Mouse (Mus musculus) CD4-positive helper T cell, adult 2 months (primary cell): ENCODE measurements at regions not wholly inside any gene's neighbourhood (a gene's known extent, or its start where the extent isn't known, plus 50 kb on each side); places are given as distances from the start of the nearest gene placed in this dataset.
A peak's percentile ranks its signal among the peaks of the same experiment; 100 is the strongest.

Source experiments
- DNase-seq: peaks from one replicate; pipeline ENCODE4 v3.0.0-alpha.2; 2012; ENCODE audit warnings: low read depth, missing footprints, low spot score

- no peak for DNase-seq
Measured at GRCm38 (mm10) chr14:61665815-61666214, 58.6 kb downstream of the Kcnrg start.

- peak; percentile 31 for DNase-seq
Measured at GRCm38 (mm10) chr14:61673184-61673583, 65.9 kb downstream of the Kcnrg start.

- DNase-seq, result no peak
Measured at GRCm38 (mm10) chr14:61678107-61678506, 70.8 kb downstream of the Kcnrg start.

- peak; percentile 87 for DNase-seq
Measured at GRCm38 (mm10) chr14:61680818-61681707, 73.8 kb downstream of the Kcnrg start.

- DNase-seq, result peak; percentile 93
Measured at GRCm38 (mm10) chr14:61681708-61682701, 74.7 kb downstream of the Kcnrg start.

GRCm38 (mm10) chr14:61682721-61683355 is 75.6 kb downstream of the Kcnrg start:
- DNase-seq, result no peak

GRCm38 (mm10) chr14:61683356-61683740 is 76.1 kb downstream of the Kcnrg start:
- no peak for DNase-seq

GRCm38 (mm10) chr14:61683791-61684411 is 76.6 kb downstream of the Kcnrg start:
- peak; percentile 63 for DNase-seq

- peak; percentile 69 for DNase-seq
Measured at GRCm38 (mm10) chr14:61684473-61685230, 77.4 kb downstream of the Kcnrg start.

GRCm38 (mm10) chr14:61685231-61685800 is 78.1 kb downstream of the Kcnrg start:
- no peak for DNase-seq

- DNase-seq, result peak; percentile 53
Measured at GRCm38 (mm10) chr14:61686101-61686691, 78.9 kb downstream of the Kcnrg start.

- peak; percentile 53 for DNase-seq
Measured at GRCm38 (mm10) chr14:61686821-61687341, 79.6 kb downstream of the Kcnrg start.

- DNase-seq, result peak; percentile 32
Measured at GRCm38 (mm10) chr14:61687346-61688012, 80.2 kb downstream of the Kcnrg start.

GRCm38 (mm10) chr14:61688013-61688520 is 80.8 kb downstream of the Kcnrg start:
- DNase-seq, result peak; percentile 13

GRCm38 (mm10) chr14:61688666-61689065 is 81.4 kb downstream of the Kcnrg start:
- peak; percentile 43 for DNase-seq

- DNase-seq, result peak; percentile 49
Measured at GRCm38 (mm10) chr14:61689281-61689680, 82.0 kb downstream of the Kcnrg start.

- DNase-seq, result no peak
Measured at GRCm38 (mm10) chr14:61689776-61690175, 82.5 kb downstream of the Kcnrg start.

GRCm38 (mm10) chr14:61691785-61692372 is 84.6 kb downstream of the Kcnrg start:
- peak; percentile 46 for DNase-seq
